Mouse (Mus musculus) CH12.LX (cell line): ENCODE measurements at regions not wholly inside any gene's neighbourhood (a gene's known extent, or its start where the extent isn't known, plus 50 kb on each side); places are given as distances from the start of the nearest gene placed in this dataset.

ENCODE experiments used
- DNase-seq: peaks from one replicate; pipeline ENCODE4 v3.0.0-alpha.2; 2013; ENCODE audit errors: extremely low read depth
- H3K27ac ChIP-seq: 2 replicates; pipeline ENCODE4 v1.5.1; 2012; ENCODE audit warnings: low read depth, mild to moderate bottlenecking, control low read depth, moderate library complexity; ENCODE audit not compliant: insufficient read depth
- H3K27me3 ChIP-seq: replicated peaks from 2 replicates; pipeline ENCODE3; 2012; ENCODE audit warnings: inconsistent platforms
- H3K36me3 ChIP-seq, 2 experiments: replicated peaks in 1 of 2; 2 replicates each; pipeline versions ENCODE3 to v1.6.1; 2012; ENCODE audit warnings: inconsistent platforms in 1 of 2, low read length in 1 of 2, mild to moderate bottlenecking in 1 of 2, mixed read lengths in 1 of 2, moderate library complexity in 1 of 2; ENCODE audit not compliant: control insufficient read depth in 1 of 2, insufficient read depth in 1 of 2
- H3K4me1 ChIP-seq, 2 experiments: 2 replicates each; pipeline ENCODE4 v1.6.1; 2012; ENCODE audit warnings: inconsistent platforms in 1 of 2, moderate library complexity in 1 of 2; ENCODE audit not compliant: insufficient read depth in 2 of 2, control insufficient read depth in 1 of 2
- H3K4me2 ChIP-seq: 2 replicates; pipeline ENCODE4 v1.6.1; 2012; ENCODE audit warnings: low read depth, mild to moderate bottlenecking, control low read depth; ENCODE audit not compliant: poor library complexity, insufficient read depth, severe bottlenecking
- H3K4me3 ChIP-seq, 3 experiments: fragments of 150-350 bp in 1 of 3; sonication (generic) in 1 of 3; replicated peaks in 1 of 3; 2 replicates each; pipeline versions ENCODE3 to v1.5.1; 2011 to 2012; ENCODE audit warnings: low read depth in 2 of 3, low read length in 2 of 3, mild to moderate bottlenecking in 2 of 3, moderate library complexity in 2 of 3, control low read depth in 1 of 3, improper control_type of control experiment in 1 of 3, inconsistent platforms in 1 of 3, mixed read lengths in 1 of 3; ENCODE audit not compliant: poor library complexity in 1 of 3
- H3K79me2 ChIP-seq: replicated peaks from 2 replicates; pipeline ENCODE4 v1.6.1; 2012; ENCODE audit warnings: mild to moderate bottlenecking, moderate library complexity; ENCODE audit not compliant: control insufficient read depth, poor library complexity, insufficient read depth, severe bottlenecking; ENCODE audit errors: extremely low read depth
- H3K9ac ChIP-seq: 2 replicates; pipeline ENCODE4 v1.6.1; 2012; ENCODE audit warnings: low read depth, mild to moderate bottlenecking, control low read depth, moderate library complexity; ENCODE audit not compliant: insufficient read depth
- H3K9me3 ChIP-seq: replicated peaks from 2 replicates; pipeline ENCODE3; 2012; ENCODE audit warnings: low read length, inconsistent platforms, mixed read lengths
- E2F4 ChIP-seq: IDR thresholded peaks from 2 replicates; pipeline ENCODE4 v1.6.1; 2011; ENCODE audit warnings: low read depth, low read length, improper control_type of control experiment; ENCODE audit not compliant: insufficient replicate concordance
- HCFC1 ChIP-seq: IDR thresholded peaks from 2 replicates; pipeline ENCODE4 v1.6.1; 2012; ENCODE audit warnings: low read depth, mild to moderate bottlenecking, inconsistent platforms, low read length, improper control_type of control experiment
- IRF4 ChIP-seq: IDR thresholded peaks from 2 replicates; pipeline ENCODE4 v1.6.1; 2014; ENCODE audit warnings: low read depth, mild to moderate bottlenecking, inconsistent platforms, low read length, improper control_type of control experiment
- JUN ChIP-seq: IDR thresholded peaks from 2 replicates; pipeline ENCODE4 v1.6.1; 2011; ENCODE audit warnings: low read depth, mild to moderate bottlenecking, low read length, improper control_type of control experiment, moderate library complexity; ENCODE audit not compliant: insufficient read depth
- KAT2A ChIP-seq: IDR thresholded peaks from 2 replicates; pipeline ENCODE4 v1.6.1; 2012; ENCODE audit warnings: low read length, improper control_type of control experiment, inconsistent platforms; ENCODE audit not compliant: insufficient replicate concordance
- MAFK ChIP-seq: IDR thresholded peaks from 2 replicates; pipeline ENCODE4 v1.6.1; 2011; ENCODE audit warnings: low read length, improper control_type of control experiment; ENCODE audit not compliant: insufficient replicate concordance
- MAX ChIP-seq: IDR thresholded peaks from 2 replicates; pipeline ENCODE4 v1.6.1; 2011; ENCODE audit warnings: low read length, improper control_type of control experiment
- MEF2A ChIP-seq: IDR thresholded peaks from 2 replicates; pipeline ENCODE4 v1.6.1; 2014; ENCODE audit warnings: low read depth, mild to moderate bottlenecking, inconsistent platforms, low read length, improper control_type of control experiment, borderline replicate concordance
- PAX5 ChIP-seq: IDR thresholded peaks from 2 replicates; pipeline ENCODE4 v1.6.1; 2012; ENCODE audit warnings: low read length, inconsistent platforms, mixed read lengths
- POLR2A ChIP-seq: IDR thresholded peaks from 2 replicates; pipeline ENCODE4 v1.6.1; 2011; ENCODE audit warnings: low read depth, mild to moderate bottlenecking, improper control_type of control experiment, low read length
- SIN3A ChIP-seq: IDR thresholded peaks from 2 replicates; pipeline ENCODE4 v1.6.1; 2012; ENCODE audit warnings: low read length, improper control_type of control experiment, inconsistent platforms
- TBP ChIP-seq: conservative IDR thresholded peaks from 2 replicates; pipeline ENCODE4 v1.6.1; 2011; ENCODE audit warnings: low read depth, low read length, improper control_type of control experiment
- UBTF ChIP-seq: IDR thresholded peaks from 2 replicates; pipeline ENCODE4 v1.6.1; 2012; ENCODE audit warnings: low read depth, mild to moderate bottlenecking, inconsistent platforms, low read length, improper control_type of control experiment, moderate library complexity
- USF2 ChIP-seq: conservative IDR thresholded peaks from 2 replicates; pipeline ENCODE4 v1.6.1; 2011; ENCODE audit warnings: low read depth, low read length, improper control_type of control experiment
- ZKSCAN1 ChIP-seq: IDR thresholded peaks from 2 replicates; pipeline ENCODE4 v1.6.1; 2012; ENCODE audit warnings: low read depth, inconsistent platforms, low read length, improper control_type of control experiment, borderline replicate concordance
- dilution Hi-C: fragments of 300-500 bp; cut with MboI; formaldehyde crosslinking; loops from 2 replicates; pipeline ENCODE4 v1.14.3; 2020; ENCODE audit warnings: low sequenced_read_pairs; ENCODE audit not compliant: extremely low pct_unique_long_range_greater_than_20kb, extremely low pct_ligation_motif_present
- in situ Hi-C: fragments of 300-500 bp; cut with MboI; formaldehyde crosslinking; loops from 3 replicates; pipeline ENCODE4 v1.14.3; 2019; ENCODE audit warnings: low sequenced_read_pairs, low pct_ligation_motif_present, low pct_unique_long_range_greater_than_20kb, mixed read lengths

DNA sequence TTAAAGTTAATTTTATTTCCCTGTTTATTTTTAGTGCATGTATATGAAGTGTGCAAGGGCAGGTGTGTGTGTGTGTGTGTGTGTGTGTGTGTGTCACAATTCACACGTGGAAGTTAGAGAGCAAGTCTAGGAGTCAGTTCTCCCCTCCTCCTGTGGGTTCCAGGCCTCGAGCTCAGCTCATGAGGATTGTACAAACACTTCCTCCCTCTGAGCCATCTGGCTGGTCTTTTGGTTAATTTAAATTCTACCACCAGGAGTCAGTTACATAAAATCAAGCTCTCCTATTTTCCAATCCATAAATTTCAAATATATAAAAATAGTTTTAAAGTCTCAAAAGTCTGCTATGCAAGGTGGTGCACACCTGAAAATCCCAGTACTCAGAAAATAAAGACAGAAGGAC lies 73.3 kb upstream of the Hk2 start:
- H3K79me2 ChIP-seq: no peaks in the 10 kb centered on the region
- in situ Hi-C loops: loop anchor here (5.0 to 10.0 kb wide), 2 partner anchors 40 to 73 kb away; partner anchors contain the start of gene Hk2
- H3K9ac ChIP-seq: no peak overlapping the region
- H3K4me2 ChIP-seq: no peak overlapping the region
- no peak for TF ChIP-seq MAFK
- no peak for TF ChIP-seq PAX5
- TF ChIP-seq ZKSCAN1: no peak
- TF ChIP-seq HCFC1: no peak
- no peak for TF ChIP-seq TBP
- TF ChIP-seq IRF4: no peak
- no peak for TF ChIP-seq UBTF
- TF ChIP-seq SIN3A: no peak
- TF ChIP-seq KAT2A: no peak
- TF ChIP-seq MEF2A: no peak
- TF ChIP-seq USF2: no peak
- no peak for TF ChIP-seq E2F4
- no peak for TF ChIP-seq MAX
- TF ChIP-seq POLR2A: no peak
- TF ChIP-seq JUN: no peak
- peaks cover 6% of the 10 kb centered on the region in 2 experiments; a peak in 2 of 4 replicates for H3K4me1 ChIP-seq
- DNase-seq: no peak
- dilution Hi-C loops: no loop called here
- H3K36me3 ChIP-seq: no peaks in the 10 kb centered on the region
- H3K27me3 ChIP-seq: no peaks in the 10 kb centered on the region
- H3K4me3 ChIP-seq: no peak overlapping the region
- no peak overlapping the region for H3K27ac ChIP-seq
- peaks cover 5% of the 10 kb centered on the region for H3K9me3 ChIP-seq

DNA sequence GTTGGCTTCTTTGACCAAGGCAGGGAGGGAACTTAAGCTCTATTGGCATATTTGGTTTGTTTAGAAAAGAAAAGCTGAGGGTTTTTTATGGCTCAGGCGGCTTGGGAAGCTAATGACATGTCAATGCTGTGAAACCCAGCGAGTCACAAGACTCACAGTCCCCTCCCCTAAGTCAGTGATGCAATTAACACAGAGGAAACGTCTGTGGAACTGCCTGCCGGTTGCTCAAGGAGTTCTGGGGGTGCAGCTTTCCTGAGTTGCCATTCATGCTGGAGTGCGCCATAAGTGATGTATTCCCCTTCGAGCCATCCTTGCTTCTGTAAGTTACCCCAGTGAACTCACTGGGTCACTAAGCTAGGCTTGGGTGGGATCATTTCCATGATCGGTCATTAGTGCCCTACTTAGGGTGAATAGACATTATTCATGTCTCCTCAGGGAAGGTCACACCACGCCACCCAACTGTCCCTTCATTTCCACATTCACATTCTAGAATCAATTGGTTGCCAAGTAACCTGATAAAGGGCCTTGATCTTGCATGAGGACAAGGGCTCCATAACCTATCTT lies 72.4 kb upstream of the Hk2 start:
- H3K27ac ChIP-seq: no peak overlapping the region
- H3K36me3 ChIP-seq: no peaks in the 10 kb centered on the region
- in situ Hi-C loops: loop anchor here (5.0 to 10.0 kb wide), 2 partner anchors 41 to 72 kb away; partner anchors contain the start of gene Hk2
- H3K9ac ChIP-seq: no peak overlapping the region
- H3K4me3 ChIP-seq: no peak overlapping the region
- peaks cover 5% of the 10 kb centered on the region for H3K9me3 ChIP-seq
- no peaks in the 10 kb centered on the region for H3K27me3 ChIP-seq
- dilution Hi-C loops: no loop called here
- no peak for DNase-seq
- no peaks in the 10 kb centered on the region for H3K79me2 ChIP-seq
- H3K4me2 ChIP-seq: no peak overlapping the region
- TF ChIP-seq MAFK: no peak
- TF ChIP-seq, all 38 proteins: peak for 0
- peaks cover 6% of the 10 kb centered on the region in 2 experiments; a peak in 2 of 4 replicates for H3K4me1 ChIP-seq
